Mouse (Mus musculus) thymus, adult 2 months (tissue): ENCODE measurements at regions not wholly inside any gene's neighbourhood (a gene's known extent, or its start where the extent isn't known, plus 50 kb on each side); places are given as distances from the start of the nearest gene placed in this dataset.

ENCODE experiments used
- CTCF ChIP-seq: fragments of 200-500 bp; IDR thresholded peaks from 2 replicates; pipeline ENCODE4 v1.5.1; 2012; ENCODE audit warnings: mild to moderate bottlenecking, control low read depth, low read length, moderate library complexity, borderline replicate concordance; ENCODE audit not compliant: control insufficient read depth, poor library complexity, insufficient read depth; ENCODE audit errors: extremely low read depth
- POLR2A ChIP-seq: fragments of 200-500 bp; IDR thresholded peaks from 2 replicates; pipeline ENCODE4 v1.6.1; 2012; ENCODE audit warnings: mild to moderate bottlenecking, low read length, control low read depth, moderate library complexity; ENCODE audit not compliant: control insufficient read depth, poor library complexity, insufficient read depth; ENCODE audit errors: extremely low read depth

- TF ChIP-seq CTCF = no peak
- no peak for TF ChIP-seq POLR2A
Measured at GRCm38 (mm10) chr3:41321808-41322207, 233.7 kb upstream of the Jade1 start.
